Mouse (Mus musculus) forebrain, embryonic 11.5 days (tissue): ENCODE measurements around the gene Clk2. TPM values are rescaled to one million over a fixed set of nuclear protein-coding genes. Genes with fewer than 3 reads are reported as not detected.
"Not testable (repeated sequence)": the region's sequence is repeated elsewhere in the genome, so short reads cannot be mapped to it uniquely, and the experiment has no call there.

Experiments
- ATAC-seq: fragments of 200-750 bp; cut with Nextera tagmentation; replicated peaks from 2 replicates; pipeline ENCODE4 v1.8.0; 2017; ENCODE audit warnings: moderate TSS enrichment; ENCODE audit not compliant: low FRiP score
- DNase-seq: peaks from one replicate; pipeline ENCODE4 v3.0.0-alpha.2; 2017; ENCODE audit warnings: low spot score
- H3K27ac ChIP-seq: fragments of 300-500 bp; sonication (generic); 2 replicates; pipeline ENCODE4 v1.5.1; 2014; ENCODE audit warnings: low read depth, low read length
- H3K27me3 ChIP-seq: fragments of 300-500 bp; sonication (generic); 2 replicates; pipeline ENCODE4 v1.6.1; 2014; ENCODE audit warnings: mild to moderate bottlenecking, low read length, mixed read lengths; ENCODE audit not compliant: control insufficient read depth, insufficient read depth
- H3K36me3 ChIP-seq: fragments of 300-500 bp; sonication (generic); 2 replicates; pipeline ENCODE4 v1.6.1; 2014; ENCODE audit warnings: mild to moderate bottlenecking, low read length, moderate library complexity, mixed read lengths; ENCODE audit not compliant: control insufficient read depth, insufficient read depth
- H3K4me1 ChIP-seq: fragments of 300-500 bp; sonication (generic); replicated peaks from 2 replicates; pipeline ENCODE4 v1.6.1; 2014; ENCODE audit warnings: low read length, mixed read lengths; ENCODE audit not compliant: control insufficient read depth, insufficient read depth
- H3K4me2 ChIP-seq: fragments of 300-500 bp; sonication (generic); 2 replicates; pipeline ENCODE4 v1.6.1; 2014; ENCODE audit warnings: low read depth, mild to moderate bottlenecking, low read length, moderate library complexity, mixed read lengths; ENCODE audit not compliant: severe bottlenecking
- H3K4me3 ChIP-seq: fragments of 300-500 bp; sonication (generic); 2 replicates; pipeline ENCODE4 v1.5.1; 2014; ENCODE audit warnings: low read depth, low read length
- H3K9ac ChIP-seq: fragments of 300-500 bp; sonication (generic); 2 replicates; pipeline ENCODE4 v1.6.1; 2014; ENCODE audit warnings: low read length
- H3K9me3 ChIP-seq: fragments of 300-500 bp; sonication (generic); 2 replicates; pipeline ENCODE4 v1.6.1; 2016; ENCODE audit warnings: low read length, mixed read lengths; ENCODE audit not compliant: control insufficient read depth
- WGBS: fragments of 180-500 bp; shearing (Covaris S2); extraction: QIAGEN DNeasy Blood & Tissue Kit; methylation state at CpG from one replicate; pipeline ENCODE4 v1.1.7; 2014; 5-methylcytosine and 5-hydroxymethylcytosine counted together
- polyA plus RNA-seq: library from polyadenylated mRNA; unstranded; fragments of >200 nt; fragmentation: Nextera tagmentation; extraction: Ambion mirVana; gene quantifications from 2 replicates; pipeline ENCODE4 v1.2.1, GENCODE M21; 2014

Gene Clk2
- polyA plus RNA-seq, 1 experiment from 2014 or later: 34.7 TPM

DNA sequence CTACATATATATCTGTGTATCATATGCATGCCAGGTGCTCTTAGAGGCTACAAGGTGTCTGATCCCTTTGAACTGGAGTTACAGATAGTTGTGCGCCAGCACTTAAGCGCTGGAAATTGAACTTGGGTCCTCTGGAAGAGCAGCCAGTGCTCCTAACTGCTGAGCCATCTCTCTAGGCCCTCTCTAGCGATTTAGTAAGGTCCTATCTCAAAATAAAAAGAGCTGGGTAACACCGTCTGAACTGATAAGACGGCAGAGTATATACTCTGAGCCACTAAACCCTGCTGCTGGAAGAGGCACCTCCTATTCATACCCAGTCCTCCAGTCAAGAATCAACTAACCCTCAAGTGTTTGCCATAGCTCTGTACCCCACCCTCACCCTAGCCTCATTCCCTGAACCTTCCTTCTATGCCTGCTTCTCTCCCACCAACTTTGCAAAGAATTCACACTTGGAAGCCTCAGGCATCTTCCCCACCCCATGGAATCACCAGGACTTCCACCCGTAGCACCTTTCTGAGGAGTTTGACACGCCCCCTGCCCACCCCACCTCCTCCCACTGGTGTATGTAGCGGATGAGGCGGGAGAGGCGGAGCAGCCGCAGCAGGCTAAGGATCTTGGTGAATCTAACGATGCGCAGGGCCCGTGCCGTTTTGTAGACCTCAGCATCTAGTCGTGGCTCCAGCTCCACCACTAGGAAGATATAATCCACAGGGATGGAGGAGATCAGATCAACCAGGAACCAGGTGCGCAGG is 12.3 kb upstream of the Clk2 start:
- Histone ChIP-seq H3K4me3 (no peak overlapping the region), H3K4me1 (0 out of 2 replicates have a peak, but pooled peaks cover 4% of the 10 kb centered on the region), H3K9ac (no peak overlapping the region), H3K36me3 (no peaks in the 10 kb centered on the region), H3K27ac (no peak overlapping the region), H3K9me3 (no peaks in the 10 kb centered on the region), H3K4me2 (no peak overlapping the region), H3K27me3 (peaks cover 5% of the 10 kb centered on the region)
- DNase-seq (peak; percentile 53), ATAC-seq (no peak)
- WGBS: 67% methylated on average over 17 of the region's 17 CpGs

DNA sequence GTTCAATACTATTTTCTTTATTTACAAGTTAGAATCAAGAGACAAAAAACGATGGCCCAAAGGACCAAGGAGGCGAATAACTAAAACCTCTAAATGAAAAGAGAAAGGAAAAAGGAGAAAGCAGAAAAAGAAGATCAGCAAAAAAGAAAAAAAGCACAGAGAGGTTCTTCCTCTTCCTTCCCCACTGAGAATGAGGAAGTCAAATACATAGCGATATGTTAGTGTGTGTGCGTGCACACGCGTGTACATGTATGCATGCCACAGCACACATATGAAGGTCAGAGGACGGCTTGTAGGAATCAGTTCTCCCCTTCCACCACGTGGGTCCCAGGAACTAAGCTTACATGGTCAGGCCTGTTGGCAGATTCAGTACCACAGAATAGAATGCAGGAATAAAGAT is 7.6 kb upstream of the Clk2 start:
- 91% methylated on average over 8 of the region's 8 CpGs for whole genome bisulfite sequencing
- Histone ChIP-seq H3K9ac (no peak overlapping the region), H3K36me3 (no peaks in the 10 kb centered on the region), H3K9me3 (no peaks in the 10 kb centered on the region), H3K4me3 (no peak overlapping the region), H3K4me2 (no peak overlapping the region), H3K27me3 (peaks cover 4% of the 10 kb centered on the region; the same call in 1 of the 2 replicates), H3K27ac (no peak overlapping the region), H3K4me1 (peaks cover 8% of the 10 kb centered on the region; the same call in 1 of the 2 replicates)
- DNase-seq (peak; percentile 38), ATAC-seq (no peak)

DNA sequence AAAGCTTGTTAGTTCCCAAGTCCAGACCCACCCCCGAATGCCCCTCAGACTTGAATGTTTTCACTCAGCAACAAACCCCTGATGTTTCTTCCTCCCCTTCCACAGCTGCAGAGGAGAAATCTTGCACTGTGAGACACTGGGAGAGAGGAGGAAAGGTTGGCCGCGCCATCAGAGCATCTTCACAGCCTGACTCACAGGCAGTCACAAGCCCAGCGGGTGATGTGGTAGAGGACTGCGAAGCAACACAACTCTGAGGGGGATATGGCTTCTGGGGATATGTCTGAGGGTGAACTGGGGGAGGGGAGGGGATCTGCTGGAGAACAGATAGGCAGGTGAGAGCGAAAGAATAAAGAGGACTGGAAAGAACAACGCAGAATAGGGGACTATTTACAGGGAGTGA is 5.9 kb upstream of the Clk2 start:
- H3K9me3 ChIP-seq: no peaks in the 10 kb centered on the region
- peak overlapping the region; percentile 96 for H3K4me2 ChIP-seq
- no peaks in the 10 kb centered on the region for H3K36me3 ChIP-seq
- peaks cover 9% of the 10 kb centered on the region; the same call in 1 of the 2 replicates for H3K4me1 ChIP-seq
- 24% methylated on average over 7 of the region's 7 CpGs for WGBS
- H3K4me3 ChIP-seq: peak overlapping the region; percentile 70
- H3K9ac ChIP-seq: peak overlapping the region; percentile 74; the same call in 1 of the 2 replicates
- ATAC-seq: no peak
- peak; percentile 35 for DNase-seq
- no peak overlapping the region for H3K27ac ChIP-seq
- H3K27me3 ChIP-seq: peaks cover 4% of the 10 kb centered on the region; the same call in 1 of the 2 replicates

DNA sequence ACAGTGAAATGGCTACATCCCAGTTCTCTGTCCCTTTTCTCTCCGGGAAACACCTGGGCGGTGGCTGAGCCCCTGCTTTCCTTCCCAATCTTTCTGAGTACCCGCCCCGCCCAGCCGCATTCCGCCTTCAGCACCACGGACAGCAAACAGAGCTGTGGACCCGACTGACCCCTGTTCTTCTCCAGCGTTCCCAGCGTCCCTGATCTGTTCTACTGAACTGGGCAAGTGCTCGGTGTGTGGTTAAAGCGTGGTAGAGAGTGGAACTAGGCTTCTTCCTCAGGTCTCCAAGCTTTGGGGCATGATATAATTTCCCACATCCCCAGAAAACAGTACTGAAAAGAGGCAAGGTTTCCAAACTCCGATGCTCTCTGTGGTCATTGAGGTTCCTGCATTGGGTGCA is 5.4 kb upstream of the Clk2 start:
- peak overlapping the region; percentile 70 for H3K4me3 ChIP-seq
- peaks cover 4% of the 10 kb centered on the region; the same call in 1 of the 2 replicates for H3K27me3 ChIP-seq
- H3K9me3 ChIP-seq: no peaks in the 10 kb centered on the region
- under 1% methylated on average over 13 of the region's 13 CpGs for WGBS
- H3K4me2 ChIP-seq: peak overlapping the region; percentile 96
- peaks cover 14% of the 10 kb centered on the region; the same call in 1 of the 2 replicates for H3K4me1 ChIP-seq
- no peak overlapping the region for H3K27ac ChIP-seq
- H3K36me3 ChIP-seq: no peaks in the 10 kb centered on the region
- ATAC-seq (no peak), DNase-seq (peak; percentile 86)
- H3K9ac ChIP-seq: peak overlapping the region; percentile 74

DNA sequence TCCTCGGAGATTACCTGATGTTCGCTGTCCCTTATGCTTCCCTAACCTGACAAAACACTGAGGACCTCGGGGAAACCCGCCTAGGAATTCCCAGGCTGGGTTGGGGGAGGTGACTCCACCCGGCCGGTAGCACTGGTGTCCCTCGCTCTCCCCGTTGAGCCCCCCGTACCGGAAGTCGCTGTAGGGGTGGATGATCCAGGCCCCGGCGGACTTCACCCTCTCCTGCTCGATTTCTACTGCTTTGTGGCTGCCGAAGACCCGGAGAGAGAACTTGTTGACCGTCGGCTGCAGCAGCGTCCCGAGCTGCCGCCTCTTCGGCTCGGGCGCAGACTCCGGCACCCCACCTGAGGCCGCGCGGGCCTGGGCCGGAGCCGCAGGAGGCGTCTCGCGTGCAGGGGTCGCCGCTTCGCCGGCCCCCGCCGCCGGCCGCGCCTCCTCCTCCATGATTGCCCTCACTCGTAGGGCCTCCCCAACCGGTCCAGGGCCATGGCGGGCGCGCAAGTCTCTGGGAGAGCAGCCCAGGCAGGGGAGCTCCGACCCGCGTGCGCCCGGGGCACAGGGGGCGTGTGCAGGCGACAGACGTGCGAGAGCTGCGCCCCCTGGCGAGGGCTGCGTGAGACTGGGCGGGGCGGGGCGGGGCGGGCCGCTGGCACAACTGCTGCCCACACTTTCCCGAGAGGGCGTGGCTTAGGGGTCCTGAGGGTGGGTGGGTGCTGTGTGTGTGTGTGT is 4.8 kb upstream of the Clk2 start, which contains the start of gene Hcn3:
Gene Hcn3, minus strand, starts transcription at position 581 of the 729 bp plus-strand sequence.
- H3K9ac ChIP-seq: peak within 1 kb of the TSS; percentile 74
- H3K27me3 ChIP-seq: peaks cover 4% of the 10 kb centered on the region; the same call in 1 of the 2 replicates
- H3K4me1 ChIP-seq: peaks cover 15% of the 10 kb centered on the region; the same call in 1 of the 2 replicates
- peak; percentile 92 for DNase-seq
- no peaks in the 10 kb centered on the region for H3K36me3 ChIP-seq
- peak within 1 kb of the TSS; percentile 96 for H3K4me2 ChIP-seq
- no peak within 1 kb of the TSS for H3K27ac ChIP-seq
- ATAC-seq: peak; percentile 75
- peak within 1 kb of the TSS; percentile 70 for H3K4me3 ChIP-seq
- WGBS: under 1% methylated on average over 59 of the region's 66 CpGs
- no peaks in the 10 kb centered on the region for H3K9me3 ChIP-seq

DNA sequence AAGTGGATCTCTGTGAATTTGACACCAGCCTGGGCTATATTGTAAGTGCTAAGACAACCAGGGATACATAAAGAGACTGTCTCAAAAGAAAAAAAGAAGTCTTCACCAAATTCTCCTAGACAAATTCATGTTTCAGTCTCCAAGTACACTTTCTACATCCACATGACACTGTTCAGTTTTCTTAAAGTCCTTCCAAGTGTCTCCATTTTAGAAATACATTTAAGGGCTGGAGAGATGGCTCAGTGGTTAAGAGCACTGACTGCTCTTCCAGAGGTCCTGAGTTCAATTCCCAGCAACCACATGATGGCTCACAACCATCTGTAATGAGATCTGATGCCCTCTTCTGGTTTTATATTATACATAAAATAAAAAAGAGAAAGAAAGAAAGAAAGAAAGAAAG is 3.4 kb upstream of the Clk2 start:
- ATAC-seq, H3K27me3 ChIP-seq: not testable (repeated sequence)

DNA sequence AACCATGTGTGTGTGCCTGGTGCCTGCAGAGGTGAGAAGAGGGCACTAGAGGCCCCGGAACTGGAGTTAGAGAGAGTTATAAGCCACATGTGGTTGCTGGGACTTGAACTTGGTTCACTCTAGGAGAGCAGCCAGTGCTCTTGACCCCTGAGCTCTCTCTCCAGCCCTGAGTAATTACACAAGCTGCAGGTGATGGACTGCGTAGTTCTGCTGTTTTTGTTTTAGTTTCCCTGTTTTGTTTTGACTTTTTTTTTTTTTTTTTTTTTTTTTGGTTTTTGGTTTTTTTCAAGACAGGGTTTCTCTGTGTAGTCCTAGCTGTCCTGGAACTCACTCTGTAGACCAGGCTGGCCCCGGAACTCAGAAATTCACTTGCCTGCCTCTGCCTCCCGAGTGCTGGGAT is 2.8 kb upstream of the Clk2 start:
- peaks cover 23% of the 10 kb centered on the region; the same call in 1 of the 2 replicates for H3K4me1 ChIP-seq
- no peak for ATAC-seq
- H3K4me3 ChIP-seq: no peak overlapping the region

More for the DNA sequence above, 3.4 kb upstream of the Clk2 start:
- not testable (repeated sequence) for H3K9ac ChIP-seq, H3K36me3 ChIP-seq, H3K27ac ChIP-seq, H3K4me2 ChIP-seq, DNase-seq, H3K9me3 ChIP-seq, H3K4me3 ChIP-seq
- H3K4me1 ChIP-seq: peaks cover 23% of the 10 kb centered on the region; the same call in 1 of the 2 replicates

DNA sequence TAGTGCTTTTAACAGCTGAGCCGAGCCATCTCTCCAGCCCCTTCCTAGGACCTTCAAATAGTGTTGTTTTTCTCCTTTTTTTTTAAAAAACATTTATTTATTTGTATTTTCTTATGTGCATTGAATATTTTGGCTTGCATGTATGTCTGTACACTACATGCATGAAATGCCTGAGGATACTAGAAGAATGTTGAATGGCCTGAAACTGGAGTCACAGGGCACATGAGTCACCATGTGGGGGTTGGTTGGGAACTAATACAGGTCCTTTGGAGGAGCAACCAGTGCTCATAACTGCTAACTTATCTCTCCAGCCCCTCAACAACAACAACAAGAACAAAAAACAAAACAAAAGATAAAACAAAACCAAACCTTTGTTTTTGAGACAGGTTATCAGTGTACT is 1.5 kb upstream of the Clk2 start:
- 86% methylated on average over 1 of the region's 1 CpGs for WGBS
- H3K4me1 ChIP-seq: peaks cover 25% of the 10 kb centered on the region; the same call in 1 of the 2 replicates
- ATAC-seq: no peak

More for the DNA sequence above, 2.8 kb upstream of the Clk2 start:
- Histone ChIP-seq H3K27ac (no peak overlapping the region), H3K9me3 (no peaks in the 10 kb centered on the region), H3K36me3 (no peaks in the 10 kb centered on the region), H3K9ac (no peak overlapping the region), H3K4me2 (no peak overlapping the region), H3K27me3 (peaks cover 4% of the 10 kb centered on the region; the same call in 1 of the 2 replicates)
- DNase-seq: no peak
- WGBS: 86% methylated on average over 4 of the region's 4 CpGs

More for the DNA sequence above, 1.5 kb upstream of the Clk2 start:
- H3K27me3 ChIP-seq: peaks cover 4% of the 10 kb centered on the region; the same call in 1 of the 2 replicates
- no peak overlapping the region for H3K4me2 ChIP-seq
- peaks cover 3% of the 10 kb centered on the region; the same call in 1 of the 2 replicates for H3K36me3 ChIP-seq
- H3K27ac ChIP-seq: no peak overlapping the region
- no peak overlapping the region for H3K9ac ChIP-seq
- DNase-seq: no peak
- H3K4me3 ChIP-seq: no peak overlapping the region
- H3K9me3 ChIP-seq: no peaks in the 10 kb centered on the region
